ENCODE assay signal across 27 mouse cellular contexts in the genomic region with DNA sequence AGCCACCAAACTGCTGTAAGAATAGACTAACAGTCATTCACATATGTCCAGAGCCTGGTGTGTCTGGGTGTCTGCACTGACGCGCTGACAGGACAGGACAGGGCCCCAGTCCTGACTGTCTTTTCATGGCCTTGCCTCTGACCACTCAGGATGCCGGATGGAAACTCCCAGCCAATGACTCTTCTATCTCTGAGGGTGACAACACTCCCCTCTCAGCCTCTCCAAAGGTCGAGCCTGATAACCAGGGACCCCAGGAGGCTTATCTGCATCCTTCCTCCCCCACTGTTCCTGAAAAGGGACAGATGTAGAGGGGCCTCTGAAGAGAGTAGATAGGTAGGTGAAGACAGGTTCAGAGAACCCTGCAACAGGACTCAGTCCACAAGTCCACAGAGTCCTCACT. TPM values are rescaled to one million over a fixed set of nuclear protein-coding genes. Genes with fewer than 3 reads are reported as not detected.
DNase-seq lines count a peak whose midpoint lies in the region; ATAC-seq lines count a peak whose summit lies in the region.
"Had no signal": no experiment of that assay in that cellular context is flagged by ENCODE, and none has a peak within 500 bp of the region (broad histone marks: within the 10 kb centered on the region; RNA-seq: fewer than 3 reads in every experiment).

No protein-coding gene starts in this region.

- peaks cover 22% of the 10 kb centered on the region for H3K4me1 ChIP-seq in heart, embryonic 11.5 days (ENCODE audit: control insufficient read depth, insufficient read depth, low read length)
- H3K4me1 ChIP-seq in heart, embryonic 15.5 days (replicated peaks): peaks cover 16% of the 10 kb centered on the region
- no peaks in the 10 kb centered on the region for H3K4me1 ChIP-seq in intestine, embryonic 16.5 days (ENCODE audit: control insufficient read depth, insufficient read depth, low read length)
- H3K4me1 ChIP-seq in intestine, embryonic 15.5 days (replicated peaks): no peaks in the 10 kb centered on the region
- peaks cover 15% of the 10 kb centered on the region; the same call in 1 of the 2 replicates for H3K4me1 ChIP-seq in liver, embryonic 13.5 days (replicated peaks)
- H3K4me1 ChIP-seq: embryonic facial prominence, embryonic 15.5 days; forebrain, embryonic 10.5 days; hindbrain, embryonic 12.5 days had no signal

- no peak for DNase-seq in heart, postnatal 14 days
- no peak for DNase-seq in heart, postnatal 36 days
- DNase-seq in liver, embryonic 13.5 days: peak; percentile 4
- no peak for DNase-seq in natural killer cell, adult 2 months (ENCODE audit: low spot score in 2 of 2)
- DNase-seq: adrenal gland, postnatal 10 days; cerebellum, adult 11 months; cerebellum, adult 8-10 months; embryo, embryonic 11 days; gastrocnemius, adult 2 months; gastrocnemius, postnatal 25 days; kidney, adult 2 months had no signal

- H3K9ac ChIP-seq in heart, embryonic 11.5 days (ENCODE audit: low read depth, low read length): no peak overlapping the region
- H3K9ac ChIP-seq in heart, embryonic 15.5 days: no peak overlapping the region
- H3K9ac ChIP-seq in intestine, embryonic 16.5 days (ENCODE audit: low read depth, low read length): no peak overlapping the region
- H3K9ac ChIP-seq in intestine, embryonic 15.5 days: no peak overlapping the region
- H3K9ac ChIP-seq in liver, embryonic 13.5 days: no peak overlapping the region
- H3K9ac ChIP-seq: embryonic facial prominence, embryonic 15.5 days; hindbrain, embryonic 12.5 days had no signal

- peak; percentile 90 for ATAC-seq in heart, embryonic 11.5 days (replicated peaks; ENCODE audit: insufficient number of reproducible peaks, low FRiP score, low TSS enrichment)
- ATAC-seq in heart, embryonic 15.5 days (replicated peaks; ENCODE audit: insufficient number of reproducible peaks, insufficient read depth, low FRiP score, low read depth): peak; percentile 93
- 0 out of 2 replicates have a peak, but pooled peaks have one; percentile 17 for ATAC-seq in intestine, embryonic 16.5 days
- no peak for ATAC-seq in intestine, embryonic 15.5 days
- peak; percentile 82 for ATAC-seq in liver, embryonic 13.5 days (ENCODE audit: low read depth)
- ATAC-seq: forebrain, embryonic 14.5 days; hindbrain, embryonic 16.5 days; inflammation-experienced regulatory T-cells, adult 6 months had no signal

- no peaks in the 10 kb centered on the region for H3K27me3 ChIP-seq in heart, embryonic 11.5 days (ENCODE audit: control insufficient read depth, insufficient read depth, low read length)
- no peaks in the 10 kb centered on the region for H3K27me3 ChIP-seq in heart, embryonic 15.5 days
- H3K27me3 ChIP-seq in intestine, embryonic 16.5 days (replicated peaks; ENCODE audit: control insufficient read depth, insufficient read depth, low read length): no peaks in the 10 kb centered on the region
- no peaks in the 10 kb centered on the region for H3K27me3 ChIP-seq in intestine, embryonic 15.5 days (replicated peaks)
- no peaks in the 10 kb centered on the region for H3K27me3 ChIP-seq in liver, embryonic 13.5 days
- H3K27me3 ChIP-seq: embryonic facial prominence, embryonic 15.5 days; hindbrain, embryonic 12.5 days had no signal

- no peaks in the 10 kb centered on the region for H3K36me3 ChIP-seq in heart, embryonic 11.5 days (ENCODE audit: control insufficient read depth, insufficient read depth, low read length)
- no peaks in the 10 kb centered on the region for H3K36me3 ChIP-seq in heart, embryonic 15.5 days
- no peaks in the 10 kb centered on the region for H3K36me3 ChIP-seq in intestine, embryonic 16.5 days (ENCODE audit: control insufficient read depth, insufficient read depth, low read length)
- no peaks in the 10 kb centered on the region for H3K36me3 ChIP-seq in intestine, embryonic 15.5 days
- no peaks in the 10 kb centered on the region for H3K36me3 ChIP-seq in liver, embryonic 13.5 days
- H3K36me3 ChIP-seq: embryonic facial prominence, embryonic 15.5 days; forebrain, embryonic 10.5 days; hindbrain, embryonic 12.5 days had no signal

- no peaks in the 10 kb centered on the region for H3K9me3 ChIP-seq in heart, embryonic 11.5 days (replicated peaks; ENCODE audit: control insufficient read depth, low read length)
- H3K9me3 ChIP-seq in heart, embryonic 15.5 days (replicated peaks): no peaks in the 10 kb centered on the region
- H3K9me3 ChIP-seq in intestine, embryonic 16.5 days (ENCODE audit: control insufficient read depth, low read length): no peaks in the 10 kb centered on the region
- no peaks in the 10 kb centered on the region for H3K9me3 ChIP-seq in intestine, embryonic 15.5 days
- H3K9me3 ChIP-seq in liver, embryonic 13.5 days (replicated peaks): no peaks in the 10 kb centered on the region
- H3K9me3 ChIP-seq: embryonic facial prominence, embryonic 15.5 days; forebrain, embryonic 10.5 days had no signal

- WGBS in heart, embryonic 11.5 days (ENCODE audit: insufficient replicate concordance): 9% methylated on average over 4 of the region's 4 CpGs
- 17% methylated on average over 4 of the region's 4 CpGs for WGBS in heart, embryonic 15.5 days
- 64% methylated on average over 4 of the region's 4 CpGs for WGBS in intestine, embryonic 16.5 days
- WGBS in intestine, embryonic 15.5 days: 67% methylated on average over 4 of the region's 4 CpGs
- WGBS in liver, embryonic 13.5 days (ENCODE audit: insufficient replicate concordance): 22% methylated on average over 4 of the region's 4 CpGs

- intact Hi-C loops in heart, postnatal 14 days (cut with DNase I): no loop called here
- intact Hi-C loops in heart, postnatal 36 days (cut with DNase I): no loop called here

- H3K4me2 ChIP-seq in heart, embryonic 11.5 days: peak overlapping the region; percentile 24
- H3K4me2 ChIP-seq in heart, embryonic 15.5 days: no peak overlapping the region
- H3K4me2 ChIP-seq in intestine, embryonic 16.5 days (ENCODE audit: low read depth, low read length): no peak overlapping the region
- no peak overlapping the region for H3K4me2 ChIP-seq in intestine, embryonic 15.5 days (replicated peaks)
- H3K4me2 ChIP-seq in liver, embryonic 13.5 days: no peak overlapping the region
- H3K4me2 ChIP-seq: embryonic facial prominence, embryonic 15.5 days; hindbrain, embryonic 12.5 days had no signal

- peak overlapping the region; percentile 79 for H3K27ac ChIP-seq in heart, embryonic 11.5 days (ENCODE audit: low read depth, low read length)
- H3K27ac ChIP-seq in heart, embryonic 15.5 days: peak overlapping the region; percentile 91
- H3K27ac ChIP-seq in intestine, embryonic 16.5 days (ENCODE audit: low read length): no peak overlapping the region
- H3K27ac ChIP-seq in intestine, embryonic 15.5 days: no peak overlapping the region
- H3K27ac ChIP-seq in liver, embryonic 13.5 days: no peak overlapping the region
- H3K27ac ChIP-seq: embryonic facial prominence, embryonic 15.5 days; forebrain, embryonic 10.5 days; gastrocnemius, adult 2 months; hindbrain, embryonic 12.5 days had no signal

- H3K4me3 ChIP-seq in heart, embryonic 11.5 days (ENCODE audit: low read depth, low read length): no peak overlapping the region
- no peak overlapping the region for H3K4me3 ChIP-seq in heart, embryonic 15.5 days
- H3K4me3 ChIP-seq in intestine, embryonic 16.5 days (ENCODE audit: low read length): no peak overlapping the region
- no peak overlapping the region for H3K4me3 ChIP-seq in intestine, embryonic 15.5 days (replicated peaks)
- H3K4me3 ChIP-seq in liver, embryonic 13.5 days (replicated peaks): no peak overlapping the region
- H3K4me3 ChIP-seq: embryonic facial prominence, embryonic 15.5 days; erythroblast, embryonic 14.5 days; forebrain, embryonic 10.5 days; gastrocnemius, adult 2 months; hindbrain, embryonic 12.5 days had no signal

RNA-seq across cellular contexts. Expression of gene Mrpl36, which starts 29.6 kb away (rescaled TPM):
- polyA plus RNA-seq in heart, embryonic 11.5 days (2014; fragmentation: Nextera tagmentation; extraction: Ambion mirVana): 155 and 170 TPM in 2 replicates
- 10 to 100 TPM; 41.8 to 42.8 TPM for total RNA-seq in heart, postnatal 14 days (2021)
- 117 and 140 TPM in 2 replicates for polyA plus RNA-seq in heart, embryonic 15.5 days (2015; fragmentation: Nextera tagmentation; extraction: Ambion mirVana)
- 10 to 100 TPM; 50.3 to 54.0 TPM for total RNA-seq in heart, postnatal 36 days (2021)
- polyA plus RNA-seq in intestine, embryonic 16.5 days (2015; fragmentation: Nextera tagmentation; extraction: Ambion mirVana): 152 and 158 TPM in 2 replicates
- 159 and 160 TPM in 2 replicates for polyA plus RNA-seq in intestine, embryonic 15.5 days (2015; fragmentation: Nextera tagmentation; extraction: Ambion mirVana)
- polyA plus RNA-seq in liver, embryonic 13.5 days (2015; fragmentation: Nextera tagmentation; extraction: Ambion mirVana): 124 and 132 TPM in 2 replicates

RNA-seq across cellular contexts. Expression of gene Ndufs6, which starts 29.6 kb away (rescaled TPM):
- 545 and 546 TPM in 2 replicates for polyA plus RNA-seq in heart, embryonic 11.5 days (2014; fragmentation: Nextera tagmentation; extraction: Ambion mirVana)
- total RNA-seq in heart, postnatal 14 days (2021): 1,000 to 10,000 TPM; 1,008 to 1,014 TPM
- 637 and 761 TPM in 2 replicates for polyA plus RNA-seq in heart, embryonic 15.5 days (2015; fragmentation: Nextera tagmentation; extraction: Ambion mirVana)
- 1,000 to 10,000 TPM; 1,205 to 1,240 TPM for total RNA-seq in heart, postnatal 36 days (2021)
- 516 and 539 TPM in 2 replicates for polyA plus RNA-seq in intestine, embryonic 16.5 days (2015; fragmentation: Nextera tagmentation; extraction: Ambion mirVana)
- polyA plus RNA-seq in intestine, embryonic 15.5 days (2015; fragmentation: Nextera tagmentation; extraction: Ambion mirVana): 464 and 509 TPM in 2 replicates
- 271 and 302 TPM in 2 replicates for polyA plus RNA-seq in liver, embryonic 13.5 days (2015; fragmentation: Nextera tagmentation; extraction: Ambion mirVana)

RNA-seq across cellular contexts. Expression of gene Irx4, which starts 38.4 kb away (rescaled TPM):
- 39.2 and 45.9 TPM in 2 replicates for polyA plus RNA-seq in heart, embryonic 11.5 days (2014; fragmentation: Nextera tagmentation; extraction: Ambion mirVana)
- total RNA-seq in heart, postnatal 14 days (2021): 10 to 100 TPM; 24.5 to 27.7 TPM
- 40.3 and 44.3 TPM in 2 replicates for polyA plus RNA-seq in heart, embryonic 15.5 days (2015; fragmentation: Nextera tagmentation; extraction: Ambion mirVana)
- total RNA-seq in heart, postnatal 36 days (2021): 10 to 100 TPM; 20.8 to 31.9 TPM
- polyA plus RNA-seq in intestine, embryonic 16.5 days (2015; fragmentation: Nextera tagmentation; extraction: Ambion mirVana): 0.42 and 0.44 TPM in 2 replicates
- 0.26 and 0.47 TPM in 2 replicates for polyA plus RNA-seq in intestine, embryonic 15.5 days (2015; fragmentation: Nextera tagmentation; extraction: Ambion mirVana)
- 0.07 and 0.12 TPM in 2 replicates for polyA plus RNA-seq in liver, embryonic 13.5 days (2015; fragmentation: Nextera tagmentation; extraction: Ambion mirVana)
- total RNA-seq: adrenal gland, postnatal 10 days; adrenal gland, postnatal 4 days; common myeloid progenitor, adult 5-6 weeks; gastrocnemius, adult 2 months; gastrocnemius, postnatal 25 days; granulocyte monocyte progenitor cell, adult 5-6 weeks; MEL had no signal
- polyA plus RNA-seq: C2C12; erythroblast, embryonic 14.5 days; inflammation-experienced regulatory T-cells, adult 6 months had no signal

Comparison
In these comparisons a context has a peak if more than half of its experiments do, and no peak if none do; other contexts are left out.
1. H3K27ac ChIP-seq: peak in heart, embryonic 11.5 days (single experiment) and heart, embryonic 15.5 days (single experiment); none in intestine, embryonic 16.5 days (single experiment), intestine, embryonic 15.5 days (single experiment) and liver, embryonic 13.5 days (single experiment).
2. RNA of gene Irx4, which starts 38.4 kb away (polyA plus RNA-seq): 40.3 to 44.3 TPM in heart, embryonic 15.5 days and 39.2 to 45.9 TPM in heart, embryonic 11.5 days; 0.42 to 0.44 TPM in intestine, embryonic 16.5 days, 0.26 to 0.47 TPM in intestine, embryonic 15.5 days and 0.07 to 0.12 TPM in liver, embryonic 13.5 days; every median in the first group is over 10 times any median in the second.